In genomic region chr9:54702581-54702980, GRCm38 (mm10) we compare ENCODE assay signal across 28 mouse cellular contexts. TPM values are rescaled to one million over a fixed set of nuclear protein-coding genes. Genes with fewer than 3 reads are reported as not detected.
DNase-seq lines count a peak whose midpoint lies in the region; ATAC-seq and TF ChIP-seq lines count a peak whose summit lies in the region.
"Had no signal": no experiment of that assay in that cellular context is flagged by ENCODE, and none has a peak within 500 bp of the region (broad histone marks: within the 10 kb centered on the region; RNA-seq: fewer than 3 reads in every experiment).

No protein-coding gene starts in this region.

- DNase-seq in heart, adult 11 months = peak; percentile 90
- DNase-seq in heart, postnatal 25 days (ENCODE audit: low spot score) = no peak
- DNase-seq in layer of hippocampus, adult 2 months (ENCODE audit: low spot score in 2 of 2) = no peak
- DNase-seq in layer of hippocampus, postnatal 25 days (ENCODE audit: extremely low spot score in 1 of 2, low spot score in 1 of 2) = no peak
- peak; percentile 39 to 45 for DNase-seq in heart, postnatal 10 days
- DNase-seq in liver, postnatal 0 days = no peak
- DNase-seq: adrenal gland, postnatal 14 days; cerebellum, adult 2 months; gastrocnemius, postnatal 36 days; kidney, postnatal 36 days; lung, embryonic 14.5 days; midbrain, embryonic 14.5 days; right cerebral cortex, postnatal 14 days; spleen, adult 18-20 months; thymus, postnatal 25 days had no signal

- TF ChIP-seq EP300 in liver, postnatal 0 days (IDR thresholded peaks at IDR 0.05; ENCODE audit: low read depth) = no peak

- TF ChIP-seq CTCF in layer of hippocampus, adult 2 months (conservative IDR thresholded peaks at IDR 0.05) = no peak
- no peak for TF ChIP-seq CTCF in liver, postnatal 0 days (IDR thresholded peaks at IDR 0.05; ENCODE audit: low read depth)

- H3K9ac ChIP-seq in liver, postnatal 0 days (replicated peaks) = peak overlapping the region; percentile 6; the same call in 1 of the 2 replicates
- no peak overlapping the region for H3K9ac ChIP-seq in hindbrain, embryonic 12.5 days
- H3K9ac ChIP-seq: embryonic facial prominence, embryonic 15.5 days; kidney, embryonic 15.5 days; limb, embryonic 13.5 days; lung, embryonic 14.5 days; neural tube, embryonic 12.5 days had no signal

- WGBS in liver, postnatal 0 days (ENCODE audit: insufficient replicate concordance) = 91% methylated on average over 2 of the region's 2 CpGs
- 68% methylated on average over 2 of the region's 2 CpGs for WGBS in hindbrain, embryonic 12.5 days

- H3K9me3 ChIP-seq in liver, postnatal 0 days (ENCODE audit: low read length) = no peaks in the 10 kb centered on the region
- no peaks in the 10 kb centered on the region for H3K9me3 ChIP-seq in hindbrain, embryonic 12.5 days (replicated peaks)
- H3K9me3 ChIP-seq: embryonic facial prominence, embryonic 15.5 days; forebrain, embryonic 10.5 days; hindbrain, embryonic 10.5 days; kidney, embryonic 15.5 days; limb, embryonic 13.5 days; neural tube, embryonic 12.5 days had no signal

- no peak for ATAC-seq in liver, postnatal 0 days
- ATAC-seq in hindbrain, embryonic 12.5 days (ENCODE audit: low FRiP score) = no peak
- ATAC-seq in megakaryocyte progenitor cell, adult 5-6 weeks (replicated peaks; ENCODE audit: poor library complexity) = no peak
- ATAC-seq: CD4-positive, CD25-positive, alpha-beta regulatory T cell, adult 4 months; forebrain, embryonic 16.5 days; hindbrain, postnatal 0 days; intestine, embryonic 16.5 days had no signal

- H3K27me3 ChIP-seq in liver, postnatal 0 days (ENCODE audit: insufficient read depth, low read length) = peaks cover 18% of the 10 kb centered on the region; the same call in 1 of the 2 replicates
- H3K27me3 ChIP-seq in hindbrain, embryonic 12.5 days = peaks cover 36% of the 10 kb centered on the region
- H3K27me3 ChIP-seq: embryonic facial prominence, embryonic 15.5 days had no signal

- intact Hi-C loops in heart, postnatal 25 days (cut with DNase I) = no loop called here
- intact Hi-C loops in heart, postnatal 10 days (cut with DNase I) = no loop called here

- peak overlapping the region; percentile 44; the same call in 1 of the 2 replicates for H3K27ac ChIP-seq in layer of hippocampus, adult 2 months
- no peak overlapping the region for H3K27ac ChIP-seq in liver, postnatal 0 days (ENCODE audit: low read depth)
- no peak overlapping the region for H3K27ac ChIP-seq in hindbrain, embryonic 12.5 days
- H3K27ac ChIP-seq: embryonic facial prominence, embryonic 15.5 days; forebrain, embryonic 10.5 days; hindbrain, embryonic 10.5 days; hindbrain, postnatal 0 days; kidney, embryonic 15.5 days; limb, embryonic 13.5 days; neural tube, embryonic 12.5 days had no signal

- peak overlapping the region; percentile 79 for H3K4me2 ChIP-seq in liver, postnatal 0 days (ENCODE audit: low read depth, low read length)
- H3K4me2 ChIP-seq in hindbrain, embryonic 12.5 days (replicated peaks) = no peak overlapping the region
- H3K4me2 ChIP-seq: embryonic facial prominence, embryonic 15.5 days; kidney, embryonic 15.5 days; limb, embryonic 13.5 days; lung, embryonic 14.5 days; neural tube, embryonic 12.5 days had no signal

- H3K4me3 ChIP-seq in layer of hippocampus, adult 2 months = no peak overlapping the region; the same call in 1 of the 2 replicates
- no peak overlapping the region for H3K4me3 ChIP-seq in liver, postnatal 0 days (ENCODE audit: low read depth, low read length)
- no peak overlapping the region for H3K4me3 ChIP-seq in hindbrain, embryonic 12.5 days
- H3K4me3 ChIP-seq: embryonic facial prominence, embryonic 15.5 days; forebrain, embryonic 10.5 days; hindbrain, embryonic 10.5 days; kidney, embryonic 15.5 days; limb, embryonic 13.5 days; megakaryocyte, embryonic 14.5 days; neural tube, embryonic 12.5 days had no signal

- no peaks in the 10 kb centered on the region for H3K36me3 ChIP-seq in liver, postnatal 0 days (replicated peaks; ENCODE audit: insufficient read depth, low read length)
- no peaks in the 10 kb centered on the region for H3K36me3 ChIP-seq in hindbrain, embryonic 12.5 days
- H3K36me3 ChIP-seq: embryonic facial prominence, embryonic 15.5 days; forebrain, embryonic 10.5 days; hindbrain, embryonic 10.5 days; kidney, embryonic 15.5 days; limb, embryonic 13.5 days; neural tube, embryonic 12.5 days had no signal

- H3K4me1 ChIP-seq in liver, postnatal 0 days (ENCODE audit: insufficient read depth) = peaks cover 21% of the 10 kb centered on the region
- H3K4me1 ChIP-seq in hindbrain, embryonic 12.5 days = peaks cover 18% of the 10 kb centered on the region

RNA-seq across cellular contexts. Expression of gene Dnaja4, which starts 3.9 kb away (rescaled TPM):
- 10 to 100 TPM; 69.1 to 78.4 TPM for total RNA-seq in heart, postnatal 25 days (2021)
- total RNA-seq in layer of hippocampus, adult 2 months (2021) = 10 to 100 TPM; 44.9 to 48.0 TPM
- 10 to 100 TPM; 39.9 to 46.0 TPM for total RNA-seq in layer of hippocampus, postnatal 25 days (2021)
- 10 to 100 TPM; 44.1 to 53.9 TPM for total RNA-seq in heart, postnatal 10 days (2021)
- polyA plus RNA-seq in liver, postnatal 0 days (2015; fragmentation: Nextera tagmentation; extraction: Ambion mirVana) = 6.0 and 6.8 TPM in 2 replicates
- 7.1 and 7.5 TPM in 2 replicates for polyA plus RNA-seq in hindbrain, embryonic 12.5 days (2016; fragmentation: Nextera tagmentation; extraction: Ambion mirVana)
- 0.51 and 1.4 TPM in 2 replicates for total RNA-seq in megakaryocyte progenitor cell, adult 5-6 weeks (2015)
- 1.3 and 1.8 TPM in 2 replicates for total RNA-seq in megakaryocyte progenitor cell, adult 5-6 weeks (2017)

RNA-seq across cellular contexts. Expression of gene Wdr61, which starts 31.7 kb away (rescaled TPM):
- total RNA-seq in heart, postnatal 25 days (2021) = 10 to 100 TPM; 29.7 to 31.9 TPM
- total RNA-seq in layer of hippocampus, adult 2 months (2021) = 10 to 100 TPM; 60.2 to 63.6 TPM
- total RNA-seq in layer of hippocampus, postnatal 25 days (2021) = 10 to 100 TPM; 57.7 to 61.0 TPM
- 10 to 100 TPM; 39.7 to 45.6 TPM for total RNA-seq in heart, postnatal 10 days (2021)
- 72.1 and 75.4 TPM in 2 replicates for polyA plus RNA-seq in liver, postnatal 0 days (2015; fragmentation: Nextera tagmentation; extraction: Ambion mirVana)
- polyA plus RNA-seq in hindbrain, embryonic 12.5 days (2016; fragmentation: Nextera tagmentation; extraction: Ambion mirVana) = 117 and 128 TPM in 2 replicates
- 127 and 129 TPM in 2 replicates for total RNA-seq in megakaryocyte progenitor cell, adult 5-6 weeks (2015)
- 68.9 and 94.4 TPM in 2 replicates for total RNA-seq in megakaryocyte progenitor cell, adult 5-6 weeks (2017)

RNA-seq across cellular contexts. Expression of gene Acsbg1, which starts 40.9 kb away (rescaled TPM):
- under 1 TPM; 0.10 to 0.28 TPM for total RNA-seq in heart, postnatal 25 days (2021)
- total RNA-seq in layer of hippocampus, adult 2 months (2021) = 100 to 1,000 TPM; 106 to 111 TPM
- 100 to 1,000 TPM; 111 to 117 TPM for total RNA-seq in layer of hippocampus, postnatal 25 days (2021)
- under 1 TPM in 1 of 2 experiments, not detected in 1; 0.62 TPM for total RNA-seq in heart, postnatal 10 days (2021)
- polyA plus RNA-seq in liver, postnatal 0 days (2015; fragmentation: Nextera tagmentation; extraction: Ambion mirVana) = 0.12 and 0.13 TPM in 2 replicates
- polyA plus RNA-seq in hindbrain, embryonic 12.5 days (2016; fragmentation: Nextera tagmentation; extraction: Ambion mirVana) = 6.0 and 6.2 TPM in 2 replicates
- not detected in 2 replicates for total RNA-seq in megakaryocyte progenitor cell, adult 5-6 weeks (2015)
- total RNA-seq in megakaryocyte progenitor cell, adult 5-6 weeks (2017) = 0.20 and 2.9 TPM in 2 replicates

Comparison
In these comparisons a context has a peak if more than half of its experiments do, and no peak if none do; other contexts are left out.
1. DNase-seq: peak in heart, adult 11 months (single experiment) and heart, postnatal 10 days (2 of 2); none in heart, postnatal 25 days (single experiment), layer of hippocampus, adult 2 months (0 of 2), layer of hippocampus, postnatal 25 days (0 of 2) and liver, postnatal 0 days (single experiment).
2. RNA of gene Dnaja4, which starts 3.9 kb away (total RNA-seq): 69.1 to 78.4 TPM in heart, postnatal 25 days, 44.1 to 53.9 TPM in heart, postnatal 10 days, 44.9 to 48.0 TPM in layer of hippocampus, adult 2 months and 39.9 to 46.0 TPM in layer of hippocampus, postnatal 25 days; 0.51 to 1.8 TPM in megakaryocyte progenitor cell, adult 5-6 weeks; every median in the first group is over 10 times any median in the second.
3. RNA of gene Acsbg1, which starts 40.9 kb away (total RNA-seq): 111 to 117 TPM in layer of hippocampus, postnatal 25 days and 106 to 111 TPM in layer of hippocampus, adult 2 months; 0.20 to 2.9 TPM in megakaryocyte progenitor cell, adult 5-6 weeks, 0.62 TPM in heart, postnatal 10 days and 0.10 to 0.28 TPM in heart, postnatal 25 days; every median in the first group is over 10 times any median in the second.